Mouse (Mus musculus) cerebellum, postnatal 4 days (tissue): ENCODE results near the gene H2afy2.

ENCODE experiments used
- DNase-seq, 2 experiments: peaks; one replicate each; pipeline ENCODE4 v3.0.0; 2022; ENCODE audit warnings: low spot score in 2 of 2, mixed read lengths in 1 of 2

The H2afy2 gene

GRCm38 (mm10) chr10:61783621-61784251, at the start of gene H2afy2:
TSS of gene H2afy2 (minus strand) at chr10:61784147.
- peak; percentile 76 to 87 for DNase-seq

GRCm38 (mm10) chr10:61832713-61833112, 48.8 kb upstream of the H2afy2 start:
- no peak for DNase-seq

DNA sequence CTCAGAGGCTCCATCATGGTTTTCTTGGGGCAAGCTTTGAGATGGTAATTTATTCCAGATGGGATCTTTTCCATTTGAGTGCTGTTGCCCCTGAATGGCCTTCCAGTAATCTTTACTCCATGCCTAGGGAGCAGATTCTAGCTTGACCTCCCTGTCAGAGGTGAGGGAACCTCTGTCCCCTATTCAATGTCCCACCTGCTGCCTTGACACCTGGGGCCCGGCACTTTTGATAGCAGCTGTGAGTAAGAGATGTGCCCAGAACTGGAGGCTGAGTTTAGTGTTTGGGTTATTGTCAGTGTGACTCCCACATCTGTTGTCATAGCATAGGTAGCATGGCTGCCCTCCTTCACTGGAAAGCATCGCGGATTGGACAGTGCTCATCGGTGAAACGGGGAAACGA, 47.8 kb upstream of the H2afy2 start:
- DNase-seq = no peak

GRCm38 (mm10) chr10:61831251-61831650, 47.3 kb upstream of the H2afy2 start:
- DNase-seq = no peak

- no peak for DNase-seq
These were observed 46.9 kb upstream of the H2afy2 start for GRCm38 (mm10) chr10:61830817-61831216.

GRCm38 (mm10) chr10:61829046-61829445, 45.1 kb upstream of the H2afy2 start:
- no peak for DNase-seq

GRCm38 (mm10) chr10:61827950-61828936, 44.3 kb upstream of the H2afy2 start:
- no peak for DNase-seq

- DNase-seq = no peak
These were observed 42.9 kb upstream of the H2afy2 start for GRCm38 (mm10) chr10:61826753-61827435.

GRCm38 (mm10) chr10:61825979-61826752, 42.2 kb upstream of the H2afy2 start:
- no peak for DNase-seq

DNA sequence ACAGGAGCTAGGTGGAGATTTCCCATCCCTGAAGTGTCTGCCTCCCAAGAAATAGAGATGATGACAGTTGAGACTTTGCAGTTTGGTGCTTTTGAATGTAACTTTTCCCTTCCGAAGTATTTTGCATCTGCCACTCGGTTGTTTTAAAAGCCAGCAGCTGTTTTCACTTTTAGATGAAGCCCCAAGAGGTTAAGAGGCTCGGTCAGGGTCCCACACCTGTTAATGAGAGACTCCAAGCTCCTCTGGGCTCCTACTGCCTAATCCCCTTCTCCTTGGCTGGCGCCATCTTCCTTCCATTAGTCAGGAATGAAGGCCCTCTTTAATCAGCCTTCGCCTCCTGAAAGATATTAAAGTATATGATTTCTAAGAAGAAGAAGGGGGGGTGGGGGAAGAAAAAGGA, 41.6 kb upstream of the H2afy2 start:
- no peak for DNase-seq

DNA sequence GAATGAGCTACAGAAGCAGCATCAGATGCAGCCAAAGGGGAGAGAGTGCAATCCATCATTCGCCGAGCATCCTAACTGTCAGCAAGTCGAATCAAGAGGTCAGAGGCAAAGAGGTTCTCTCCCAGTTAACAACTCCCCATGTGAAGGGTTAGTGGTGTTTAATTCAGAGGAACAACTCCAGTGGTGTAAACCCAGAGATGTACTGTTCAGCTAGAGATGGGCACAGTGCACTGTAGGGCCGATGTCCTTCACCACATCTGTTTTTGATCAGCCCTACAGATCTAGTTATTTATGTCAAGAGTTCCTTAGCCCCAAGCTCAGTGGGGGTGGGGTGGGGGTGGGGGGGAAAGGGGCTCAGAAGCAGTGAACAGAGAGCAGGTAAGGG, 39.8 kb upstream of the H2afy2 start:
- no peak for DNase-seq

- no peak for DNase-seq
These were observed 39.2 kb upstream of the H2afy2 start for GRCm38 (mm10) chr10:61822968-61823730.

DNA sequence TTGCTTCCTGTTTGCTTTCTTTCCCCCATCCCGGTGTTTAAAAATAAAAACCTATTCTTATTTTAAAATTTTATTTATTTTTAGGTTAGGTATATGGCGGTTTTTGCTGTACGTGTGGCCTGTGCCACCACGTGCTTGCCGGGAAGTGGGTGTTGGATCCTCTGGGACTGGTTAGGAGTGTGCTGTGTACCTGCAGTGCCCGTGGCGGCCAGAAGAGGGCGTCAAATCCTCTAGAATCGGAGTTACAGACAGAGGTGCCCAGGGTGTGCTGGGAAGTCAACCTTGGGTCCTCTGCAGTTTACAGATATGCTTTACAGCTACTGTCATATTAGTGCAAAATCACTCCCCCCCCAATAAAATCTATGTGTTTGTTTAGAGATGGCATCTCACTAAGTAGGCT, 36.1 kb upstream of the H2afy2 start:
- DNase-seq = no peak

DNA sequence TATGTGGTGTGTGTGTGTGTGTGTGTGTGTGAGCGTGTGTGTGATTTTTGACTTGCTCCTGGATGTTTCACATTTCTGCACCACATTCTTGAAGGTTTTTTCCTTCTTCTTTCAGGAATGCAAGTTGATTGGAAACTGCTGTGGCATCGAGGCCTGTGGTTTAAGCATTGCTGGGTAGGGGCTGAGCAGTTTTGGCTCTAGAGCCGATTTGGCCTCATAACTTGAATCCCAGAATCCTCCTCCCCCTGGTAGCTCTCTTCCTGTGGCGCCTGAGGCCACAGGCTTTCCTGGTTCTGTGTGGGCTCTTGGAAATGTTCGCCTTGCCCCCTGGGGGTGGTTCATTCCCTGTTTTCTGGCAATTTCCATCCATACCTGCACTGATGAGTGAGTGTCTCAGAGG, 28.0 kb upstream of the H2afy2 start:
- DNase-seq = no peak

GRCm38 (mm10) chr10:61798133-61798576, 14.2 kb upstream of the H2afy2 start:
- no peak for DNase-seq

GRCm38 (mm10) chr10:61795458-61795857, 11.5 kb upstream of the H2afy2 start:
- no peak for DNase-seq

- DNase-seq = no peak
These were observed 11.0 kb upstream of the H2afy2 start for GRCm38 (mm10) chr10:61794971-61795370.

GRCm38 (mm10) chr10:61793015-61793414, 9.1 kb upstream of the H2afy2 start:
- DNase-seq = no peak

GRCm38 (mm10) chr10:61788499-61788898, 4.6 kb upstream of the H2afy2 start:
- DNase-seq = no peak

GRCm38 (mm10) chr10:61787541-61788313, 3.8 kb upstream of the H2afy2 start:
- DNase-seq = no peak
